Mouse (Mus musculus) heart, adult 11 months (tissue): ENCODE measurements around the gene Pts.

Experiments used
- DNase-seq: peaks from one replicate; pipeline ENCODE4 v3.0.0; 2022

Pts gene

GRCm38 (mm10) chr9:50485521-50485920 lies 43.0 kb downstream of the Pts start:
- no peak for DNase-seq

GRCm38 (mm10) chr9:50482743-50483142 lies 45.8 kb downstream of the Pts start:
- no peak for DNase-seq

- DNase-seq, result no peak
These were observed 49.0 kb downstream of the Pts start for GRCm38 (mm10) chr9:50479476-50479875.

GRCm38 (mm10) chr9:50478826-50479225 lies 49.7 kb downstream of the Pts start:
- DNase-seq, result no peak

GRCm38 (mm10) chr9:50477270-50477669 lies 51.3 kb downstream of the Pts start:
- DNase-seq, result no peak

GRCm38 (mm10) chr9:50476651-50477050 lies 51.9 kb downstream of the Pts start:
- no peak for DNase-seq

GRCm38 (mm10) chr9:50475745-50476144 lies 52.8 kb downstream of the Pts start:
- no peak for DNase-seq

GRCm38 (mm10) chr9:50475318-50475717 lies 53.2 kb downstream of the Pts start:
- DNase-seq, result no peak
